In the genomic region with DNA sequence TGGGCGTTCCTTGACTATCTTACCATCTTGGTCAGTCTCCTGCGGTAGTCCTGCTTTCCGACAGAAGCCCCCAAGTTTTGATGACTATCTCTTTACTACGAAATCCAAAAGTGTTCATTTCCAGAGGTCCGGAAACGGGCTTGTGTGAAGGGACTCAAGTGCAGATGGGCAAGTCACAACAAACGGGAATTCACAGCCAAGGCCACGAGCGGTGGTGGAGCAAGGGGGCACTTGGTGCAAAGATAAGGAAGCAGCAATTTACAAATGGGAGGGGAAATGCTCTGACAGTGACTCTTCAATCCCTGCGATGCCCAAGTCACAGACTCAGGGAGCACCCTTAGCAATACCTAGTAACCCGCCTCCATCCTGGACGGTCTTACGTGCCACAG, we compare ENCODE assay signal across 8 mouse cellular contexts. TPM values are rescaled to one million over a fixed set of nuclear protein-coding genes. Genes with fewer than 3 reads are reported as not detected.
A peak's percentile ranks its signal among the peaks of the same experiment; 100 is the strongest.
DNase-seq lines count a peak whose midpoint lies in the region; ATAC-seq and TF ChIP-seq lines count a peak whose summit lies in the region.

No protein-coding gene starts in this region.

- no peaks in the 10 kb centered on the region for H3K27me3 ChIP-seq in liver, adult 2 months (ENCODE audit: control insufficient read depth, insufficient read depth, low read length)
- H3K27me3 ChIP-seq in embryonic facial prominence, embryonic 13.5 days = no peaks in the 10 kb centered on the region
- H3K27me3 ChIP-seq in intestine, embryonic 15.5 days (replicated peaks) = 0 out of 2 replicates have a peak, but pooled peaks cover 4% of the 10 kb centered on the region
- no peaks in the 10 kb centered on the region for H3K27me3 ChIP-seq in myocyte (ENCODE audit: control insufficient read depth, insufficient read depth, insufficient read length)

- H3K36me3 ChIP-seq in liver, adult 2 months (ENCODE audit: control insufficient read depth, insufficient read depth, low read length) = peaks cover 9% of the 10 kb centered on the region
- H3K36me3 ChIP-seq in embryonic facial prominence, embryonic 13.5 days = peaks cover 28% of the 10 kb centered on the region
- H3K36me3 ChIP-seq in intestine, embryonic 15.5 days = peaks cover 10% of the 10 kb centered on the region; the same call in 1 of the 2 replicates
- no peaks in the 10 kb centered on the region for H3K36me3 ChIP-seq in myocyte (ENCODE audit: control insufficient read depth, insufficient read depth)

- peak overlapping the region; percentile 75 for H3K4me2 ChIP-seq in embryonic facial prominence, embryonic 13.5 days
- H3K4me2 ChIP-seq in intestine, embryonic 15.5 days (replicated peaks) = peak overlapping the region; percentile 64
- H3K4me2 ChIP-seq in myocyte (ENCODE audit: low read depth) = peak overlapping the region; percentile 98

- peak overlapping the region; percentile 27; the same call in 1 of the 2 replicates for H3K4me3 ChIP-seq in liver, adult 2 months (ENCODE audit: insufficient read depth, low read depth, low read length)
- peak overlapping the region; percentile 79 for H3K4me3 ChIP-seq in embryonic facial prominence, embryonic 13.5 days
- peak overlapping the region; percentile 65 for H3K4me3 ChIP-seq in intestine, embryonic 15.5 days (replicated peaks)
- peak overlapping the region; percentile 62 for H3K4me3 ChIP-seq in myocyte

- no peak for TF ChIP-seq CTCF in liver, adult 2 months (IDR thresholded peaks at IDR 0.05; ENCODE audit: low read depth, low read length)

- no peaks in the 10 kb centered on the region for H3K9me3 ChIP-seq in embryonic facial prominence, embryonic 13.5 days
- H3K9me3 ChIP-seq in intestine, embryonic 15.5 days = no peaks in the 10 kb centered on the region

- peak overlapping the region; percentile 65 for H3K9ac ChIP-seq in liver, adult 2 months (ENCODE audit: low read depth, low read length)
- peak overlapping the region; percentile 67 for H3K9ac ChIP-seq in embryonic facial prominence, embryonic 13.5 days
- peak overlapping the region; percentile 24 for H3K9ac ChIP-seq in intestine, embryonic 15.5 days

- H3K4me1 ChIP-seq in liver, adult 2 months (ENCODE audit: control insufficient read depth, insufficient read depth, low read length) = peaks cover 10% of the 10 kb centered on the region
- peaks cover 71% of the 10 kb centered on the region for H3K4me1 ChIP-seq in embryonic facial prominence, embryonic 13.5 days
- peaks cover 45% of the 10 kb centered on the region for H3K4me1 ChIP-seq in intestine, embryonic 15.5 days (replicated peaks)

- 18% methylated on average over 13 of the region's 13 CpGs for WGBS in liver, adult 2 months
- WGBS in embryonic facial prominence, embryonic 13.5 days = 6% methylated on average over 13 of the region's 13 CpGs
- WGBS in intestine, embryonic 15.5 days = 9% methylated on average over 13 of the region's 13 CpGs

- no peak for DNase-seq in liver, adult 2 months (ENCODE audit: extremely low read depth, low read depth, low spot score)
- DNase-seq in liver = no peak
- no peak for DNase-seq in embryo, embryonic 10 days (ENCODE audit: low spot score)
- no peak for DNase-seq in left cerebral cortex, postnatal 14 days (ENCODE audit: low spot score in 2 of 2)
- no peak for DNase-seq in frontal cortex, postnatal 10 days (ENCODE audit: low spot score in 2 of 2)

- peak overlapping the region; percentile 72 for H3K27ac ChIP-seq in liver, adult 2 months (replicated peaks; ENCODE audit: insufficient read depth, low read depth, low read length)
- peak overlapping the region; percentile 96 for H3K27ac ChIP-seq in embryonic facial prominence, embryonic 13.5 days
- peak overlapping the region; percentile 86 for H3K27ac ChIP-seq in intestine, embryonic 15.5 days

- peaks cover 9% of the 10 kb centered on the region; the same call in 1 of the 2 replicates for H3K79me2 ChIP-seq in liver, adult 2 months (ENCODE audit: control insufficient read depth, insufficient read depth, low read length)
- peaks cover 29% of the 10 kb centered on the region for H3K79me2 ChIP-seq in myocyte (ENCODE audit: control insufficient read depth, insufficient read depth)

- no peak for TF ChIP-seq POLR2A in liver, adult 2 months (IDR thresholded peaks at IDR 0.05; ENCODE audit: extremely low read depth, insufficient read depth, low read length)
- TF ChIP-seq POLR2A in myocyte (IDR thresholded peaks at IDR 0.05; ENCODE audit: insufficient read length, low read depth) = no peak

- intact Hi-C loops in left cerebral cortex, postnatal 14 days (cut with DNase I) = no loop called here

- no peak overlapping the region for H3ac ChIP-seq in myocyte (ENCODE audit: control insufficient read depth, insufficient read length)

- no peak for ATAC-seq in embryonic facial prominence, embryonic 13.5 days (ENCODE audit: insufficient number of reproducible peaks, insufficient read depth, low FRiP score, low TSS enrichment, low read depth)
- peak; percentile 22 for ATAC-seq in intestine, embryonic 15.5 days

TF ChIP-seq in myocyte, 11 proteins besides CTCF, POLR2A, EP300 and RAD21:
- no peak for TF ChIP-seq POLR2AphosphoS2 (IDR thresholded peaks at IDR 0.05; ENCODE audit: insufficient read length, low read depth)
- no peak for TF ChIP-seq TCF3 (IDR thresholded peaks at IDR 0.05; ENCODE audit: insufficient read length, low read depth)
- no peak for TF ChIP-seq MYOD1 (IDR thresholded peaks at IDR 0.05; ENCODE audit: control insufficient read depth in 1 of 3, insufficient read length in 2 of 3, low read depth in 2 of 3)
- no peak for TF ChIP-seq E2F4 (IDR thresholded peaks at IDR 0.05; ENCODE audit: insufficient read depth)
- no peak for TF ChIP-seq TCF12 (IDR thresholded peaks at IDR 0.05; ENCODE audit: insufficient read depth, poor library complexity, severe bottlenecking)
- TF ChIP-seq SRF (IDR thresholded peaks at IDR 0.05; ENCODE audit: control insufficient read depth, insufficient read length, low read depth) = no peak
- TF ChIP-seq CEBPB (IDR thresholded peaks at IDR 0.05; ENCODE audit: insufficient read depth, poor library complexity, severe bottlenecking) = no peak
- TF ChIP-seq MAX (IDR thresholded peaks at IDR 0.05; ENCODE audit: low read depth) = no peak
- no peak for TF ChIP-seq MYOG (IDR thresholded peaks at IDR 0.05; ENCODE audit: control insufficient read depth in 1 of 3, insufficient read depth in 1 of 3, insufficient read length in 2 of 3, low read depth in 2 of 3)
- TF ChIP-seq REST (IDR thresholded peaks at IDR 0.05; ENCODE audit: insufficient read depth, insufficient read length) = no peak
- TF ChIP-seq USF1 (IDR thresholded peaks at IDR 0.05; ENCODE audit: low read depth) = no peak

RNA-seq across cellular contexts. Expression of gene Adamts4, which starts 2.8 kb away (rescaled TPM):
- 0.09 and 0.13 TPM in 2 replicates for total RNA-seq in liver, adult 2 months (2014; rRNA removed)
- polyA plus RNA-seq in liver, adult 2 months (2012; rRNA removed) = 0.15 and 0.37 TPM in 2 replicates
- 23.6 and 25.6 TPM in 2 replicates for polyA plus RNA-seq in embryonic facial prominence, embryonic 13.5 days (2015; fragmentation: Nextera tagmentation; extraction: Ambion mirVana)
- polyA plus RNA-seq in intestine, embryonic 15.5 days (2015; fragmentation: Nextera tagmentation; extraction: Ambion mirVana) = 6.3 and 6.8 TPM in 2 replicates
- polyA plus RNA-seq in myocyte (2012; fragmentation: generic; extraction: Trizol) = 15.0 TPM
- 10 to 100 TPM; 11.1 to 17.0 TPM for total RNA-seq in left cerebral cortex, postnatal 14 days (2021)

RNA-seq across cellular contexts. Expression of gene Ndufs2, which starts 3.7 kb away (rescaled TPM):
- total RNA-seq in liver, adult 2 months (2014; rRNA removed) = 272 and 275 TPM in 2 replicates
- polyA plus RNA-seq in liver, adult 2 months (2012; rRNA removed) = 174 and 195 TPM in 2 replicates
- polyA plus RNA-seq in embryonic facial prominence, embryonic 13.5 days (2015; fragmentation: Nextera tagmentation; extraction: Ambion mirVana) = 232 and 248 TPM in 2 replicates
- polyA plus RNA-seq in intestine, embryonic 15.5 days (2015; fragmentation: Nextera tagmentation; extraction: Ambion mirVana) = 304 and 326 TPM in 2 replicates
- 409 TPM for polyA plus RNA-seq in myocyte (2012; fragmentation: generic; extraction: Trizol)
- total RNA-seq in left cerebral cortex, postnatal 14 days (2021) = 100 to 1,000 TPM; 265 to 285 TPM

RNA-seq across cellular contexts. Expression of gene Fcer1g, which starts 13.3 kb away (rescaled TPM):
- total RNA-seq in liver, adult 2 months (2014; rRNA removed) = 6.4 and 12.4 TPM in 2 replicates
- 21.3 and 50.7 TPM in 2 replicates for polyA plus RNA-seq in liver, adult 2 months (2012; rRNA removed)
- 40.7 and 41.9 TPM in 2 replicates for polyA plus RNA-seq in embryonic facial prominence, embryonic 13.5 days (2015; fragmentation: Nextera tagmentation; extraction: Ambion mirVana)
- 51.5 and 54.5 TPM in 2 replicates for polyA plus RNA-seq in intestine, embryonic 15.5 days (2015; fragmentation: Nextera tagmentation; extraction: Ambion mirVana)
- not detected for polyA plus RNA-seq in myocyte (2012; fragmentation: generic; extraction: Trizol)
- total RNA-seq in left cerebral cortex, postnatal 14 days (2021) = 10 to 100 TPM; 11.1 to 16.0 TPM

RNA-seq across cellular contexts. Expression of gene Apoa2, which starts 22.6 kb away (rescaled TPM):
- 15,245 and 18,176 TPM in 2 replicates for total RNA-seq in liver, adult 2 months (2014; rRNA removed)
- 28,168 and 29,095 TPM in 2 replicates for polyA plus RNA-seq in liver, adult 2 months (2012; rRNA removed)
- 0.80 and 56.2 TPM in 2 replicates for polyA plus RNA-seq in embryonic facial prominence, embryonic 13.5 days (2015; fragmentation: Nextera tagmentation; extraction: Ambion mirVana)
- 84.7 and 123 TPM in 2 replicates for polyA plus RNA-seq in intestine, embryonic 15.5 days (2015; fragmentation: Nextera tagmentation; extraction: Ambion mirVana)
- polyA plus RNA-seq in myocyte (2012; fragmentation: generic; extraction: Trizol) = not detected
- 1 to 10 TPM; 1.6 to 4.9 TPM for total RNA-seq in left cerebral cortex, postnatal 14 days (2021)

RNA-seq across cellular contexts. Expression of gene B4galt3, which starts 22.7 kb away (rescaled TPM):
- total RNA-seq in liver, adult 2 months (2014; rRNA removed) = 4.8 and 6.4 TPM in 2 replicates
- polyA plus RNA-seq in liver, adult 2 months (2012; rRNA removed) = 16.1 and 23.9 TPM in 2 replicates
- polyA plus RNA-seq in embryonic facial prominence, embryonic 13.5 days (2015; fragmentation: Nextera tagmentation; extraction: Ambion mirVana) = 82.1 and 84.2 TPM in 2 replicates
- 54.2 and 54.5 TPM in 2 replicates for polyA plus RNA-seq in intestine, embryonic 15.5 days (2015; fragmentation: Nextera tagmentation; extraction: Ambion mirVana)
- 19.3 TPM for polyA plus RNA-seq in myocyte (2012; fragmentation: generic; extraction: Trizol)
- 10 to 100 TPM; 59.8 to 61.3 TPM for total RNA-seq in left cerebral cortex, postnatal 14 days (2021)

Comparison
In these comparisons a context has a peak if more than half of its experiments do, and no peak if none do; other contexts are left out.
1. H3K4me3 ChIP-seq: peak in every context shown above with its lines; median percentile 79 in embryonic facial prominence, embryonic 13.5 days; 65 in intestine, embryonic 15.5 days; 62 in myocyte; 27 in liver, adult 2 months.
2. RNA of gene Fcer1g, which starts 13.3 kb away (polyA plus RNA-seq): 51.5 to 54.5 TPM in intestine, embryonic 15.5 days, 21.3 to 50.7 TPM in liver, adult 2 months and 40.7 to 41.9 TPM in embryonic facial prominence, embryonic 13.5 days; not detected in myocyte (single experiment); every median in the first group is over 10 times any median in the second.
3. Peak in every context shown above with its lines, with median percentiles within 50 percentile points of each other: H3K27ac ChIP-seq, H3K9ac ChIP-seq and H3K4me2 ChIP-seq.